Mouse (Mus musculus): ENCODE measurements around the gene Tmem43.

- TF ChIP-seq CTCF (IDR thresholded peaks at IDR 0.05; ENCODE audit: low read depth) (no peak), EP300 (IDR thresholded peaks at IDR 0.05; ENCODE audit: low read depth) (no peak)
Observed at GRCm38 (mm10) chr6:91494526-91494925, 21.0 kb downstream of the Tmem43 start.

Data from heart, postnatal 0 days (tissue).